Mouse (Mus musculus) frontal cortex, postnatal 25 days (tissue): Measurements from ENCODE around the gene Phf12.
A peak's percentile ranks its signal among the peaks of the same experiment; 100 is the strongest.

Source experiments
- DNase-seq, 2 experiments: peaks; one replicate each; pipeline ENCODE4 v3.0.0; 2022; ENCODE audit warnings: low spot score in 2 of 2

Phf12 gene

DNA sequence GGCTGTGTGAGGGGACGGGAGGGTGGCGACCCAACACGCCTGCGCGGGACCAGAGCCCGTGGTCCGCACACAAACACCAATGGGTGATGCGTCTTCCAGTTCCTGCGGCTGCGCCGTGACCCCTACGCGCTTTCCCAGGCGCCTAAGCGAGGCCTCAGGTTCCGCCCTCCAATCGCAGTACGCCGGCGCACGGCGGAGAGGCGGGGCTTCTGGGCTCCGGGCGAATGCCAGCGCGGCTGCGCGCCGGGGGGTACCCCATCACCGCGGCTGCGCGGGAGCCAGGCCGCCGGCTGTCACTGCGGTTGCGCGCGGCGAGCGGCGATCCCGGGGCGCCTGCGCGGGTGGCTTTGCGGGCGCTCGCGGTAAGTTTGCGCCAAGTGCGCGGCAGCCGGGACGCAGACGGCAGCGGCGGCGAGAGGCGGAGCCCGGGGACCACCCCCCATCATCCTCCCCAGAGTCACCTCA, at the start of gene Phf12:
TSS of gene Phf12 (plus strand) at position 314 of the 465 bp plus-strand sequence.
- DNase-seq = peak; percentile 97 to 99

GRCm38 (mm10) chr11:77934111-77934521, 48.4 kb upstream of the Phf12 start:
- no peak for DNase-seq

DNA sequence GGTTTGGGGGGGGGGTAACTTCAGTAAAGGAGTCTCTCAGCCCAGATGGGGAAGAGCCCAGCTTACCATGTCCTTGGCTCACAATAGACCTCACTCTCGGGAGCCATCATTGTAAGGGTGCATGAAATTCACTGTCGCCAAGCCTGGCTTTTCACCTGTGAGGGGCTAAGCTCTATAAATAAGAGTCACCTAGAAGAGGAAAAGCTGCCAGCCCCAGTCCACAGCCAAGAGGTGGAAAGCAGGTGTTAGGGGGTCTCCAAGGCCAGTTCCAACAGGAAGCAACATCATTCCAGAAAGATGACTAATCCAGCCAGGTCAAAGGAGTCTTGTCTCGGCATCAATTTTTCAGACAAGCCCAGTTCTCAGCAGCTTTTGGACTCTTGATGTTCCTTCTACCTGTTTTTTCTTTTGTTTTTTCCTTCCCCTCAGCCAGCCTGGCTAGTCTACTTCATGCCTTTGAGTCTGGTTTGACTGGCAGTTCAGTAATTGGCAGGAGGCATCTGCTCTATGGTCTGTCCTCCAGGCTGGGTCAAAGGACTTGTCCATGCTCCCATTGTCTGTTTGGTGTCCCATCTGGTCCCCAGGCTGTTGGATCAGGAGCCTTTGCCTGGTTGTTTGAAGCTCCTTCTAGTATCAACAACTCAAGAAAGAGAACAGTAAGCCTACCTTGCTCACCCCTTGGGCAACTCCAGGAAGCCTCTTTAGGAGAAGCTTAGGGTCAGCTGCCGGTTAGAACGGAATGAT, 47.8 kb upstream of the Phf12 start:
- DNase-seq = no peak

DNA sequence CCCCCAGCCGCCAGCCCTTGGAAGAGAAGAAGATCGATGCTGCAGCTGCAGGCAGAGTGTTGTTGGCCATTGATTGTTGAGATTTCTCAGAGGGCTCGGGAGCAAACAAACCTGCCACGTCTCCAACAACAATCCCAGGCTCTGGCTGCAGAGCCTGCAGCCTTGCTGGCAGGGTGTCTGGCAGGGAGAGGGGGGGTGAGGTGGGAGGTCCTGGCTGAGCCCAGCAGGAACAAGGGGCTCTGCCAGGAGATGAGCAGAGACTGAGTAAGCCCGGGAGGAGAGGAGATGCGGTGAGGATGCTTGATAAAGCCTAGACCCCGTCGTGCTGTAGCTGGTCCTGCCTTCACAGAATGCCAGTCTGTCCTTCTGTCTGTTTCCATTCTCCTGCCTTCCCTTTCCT, 45.7 kb upstream of the Phf12 start:
- no peak for DNase-seq

DNA sequence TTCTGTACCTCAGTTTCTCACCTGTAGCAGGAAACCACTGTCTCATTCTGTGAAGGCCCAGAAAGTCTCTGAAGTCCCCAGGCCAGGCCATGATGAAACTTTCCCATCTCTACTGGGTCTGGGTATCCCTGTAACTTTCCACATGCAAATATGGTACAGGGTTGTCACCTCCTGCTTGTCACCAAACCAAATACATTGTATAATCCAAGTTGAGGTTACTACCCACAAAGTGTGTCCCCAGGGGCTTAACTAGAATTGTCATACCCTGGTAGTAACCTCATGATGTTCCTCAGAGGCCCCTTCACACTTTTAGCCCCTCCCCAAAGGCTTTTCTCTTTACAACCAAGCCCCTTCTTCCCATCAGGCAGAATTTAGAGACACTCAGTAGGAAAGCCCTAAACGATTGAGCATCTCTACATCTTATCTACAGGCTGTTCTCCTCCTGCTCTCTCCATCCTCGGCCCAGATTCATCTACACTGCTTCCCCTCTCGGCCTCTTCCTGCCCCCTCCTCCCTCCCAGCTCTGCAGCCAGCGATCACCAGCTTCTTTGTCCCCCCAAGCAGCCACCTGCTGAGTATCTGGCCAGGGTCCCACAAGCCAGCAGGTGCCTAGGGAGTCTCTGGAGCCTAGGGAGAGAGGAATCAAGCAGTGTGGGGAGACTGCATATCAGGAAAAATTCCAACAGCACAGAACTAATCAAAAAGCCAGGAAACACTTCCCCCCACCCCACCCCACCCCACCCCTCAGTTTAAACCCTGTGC, 44.7 kb upstream of the Phf12 start:
- DNase-seq = no peak

DNA sequence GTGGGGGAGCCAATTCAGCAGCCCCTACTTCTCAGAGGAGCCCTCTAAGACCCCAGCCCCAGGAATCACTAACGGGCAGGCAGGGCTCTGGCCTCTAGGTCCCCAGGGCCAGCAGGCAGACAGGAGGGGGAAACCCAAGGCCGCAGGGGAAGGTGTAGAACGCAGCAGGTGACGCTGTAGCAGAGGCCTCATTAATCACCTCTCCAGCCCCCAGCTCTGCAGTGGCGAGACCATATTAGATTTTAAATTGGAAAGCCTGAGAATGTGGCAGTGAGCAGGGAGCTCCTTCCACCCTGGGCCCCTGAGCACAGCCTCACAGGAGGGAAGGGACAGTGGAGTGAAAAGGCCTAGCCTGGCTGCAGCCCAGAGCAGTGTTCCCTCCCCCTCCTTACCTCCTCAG, 40.3 kb upstream of the Phf12 start:
- no peak for DNase-seq

GRCm38 (mm10) chr11:77947860-77948259, 34.7 kb upstream of the Phf12 start:
- no peak for DNase-seq

- no peak for DNase-seq
Measured at GRCm38 (mm10) chr11:77950125-77950685, 32.3 kb upstream of the Phf12 start.

DNA sequence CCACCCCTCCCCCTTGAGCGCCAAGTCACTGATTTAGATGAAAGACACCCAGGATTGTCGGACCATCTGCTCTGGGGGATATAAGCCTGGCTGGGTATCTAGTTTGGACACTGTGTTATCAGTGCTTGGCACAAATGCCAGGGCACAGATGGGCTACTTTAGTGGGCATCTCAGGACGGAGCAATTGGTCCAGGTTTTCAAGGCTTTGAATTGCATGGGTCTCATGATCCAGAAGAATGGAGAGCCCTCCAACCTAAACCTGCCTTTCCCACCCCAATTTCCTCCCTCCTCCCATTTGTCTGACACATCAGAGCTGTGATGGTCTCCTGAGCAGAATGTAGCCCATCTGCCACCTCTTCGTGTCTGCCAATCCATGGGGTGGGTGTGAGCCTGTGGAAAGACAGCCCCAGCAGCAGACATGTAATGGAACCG, 31.7 kb upstream of the Phf12 start:
- DNase-seq = no peak

GRCm38 (mm10) chr11:77953671-77954070, 28.9 kb upstream of the Phf12 start:
- DNase-seq = no peak

DNA sequence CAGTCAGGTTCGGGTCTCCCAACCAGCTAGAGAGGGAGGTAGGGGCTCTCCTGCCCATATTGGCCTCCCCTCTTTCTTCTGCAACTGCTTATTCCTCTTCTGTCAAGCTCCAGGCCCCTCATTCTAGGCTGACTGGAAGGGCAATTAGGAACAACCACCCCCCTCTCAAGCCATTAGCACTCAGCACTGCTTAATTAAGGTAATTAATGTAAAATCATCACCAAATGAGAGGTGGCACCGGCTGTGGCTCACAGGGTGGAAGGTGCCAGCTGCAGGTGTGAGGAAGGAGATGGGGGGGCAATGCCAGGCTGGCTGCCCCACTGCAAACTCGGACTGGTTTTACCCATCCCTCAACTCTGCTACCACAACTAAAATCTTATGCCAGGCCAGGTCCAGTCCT, 26.1 kb upstream of the Phf12 start:
- no peak for DNase-seq

- DNase-seq = no peak
Measured at GRCm38 (mm10) chr11:77958268-77958667, 24.3 kb upstream of the Phf12 start.

GRCm38 (mm10) chr11:77958932-77959331, 23.6 kb upstream of the Phf12 start:
- no peak for DNase-seq

GRCm38 (mm10) chr11:77960199-77960598, 22.4 kb upstream of the Phf12 start:
- peak; percentile 36 to 57 for DNase-seq

- DNase-seq = no peak
Measured at GRCm38 (mm10) chr11:77960898-77961297, 21.7 kb upstream of the Phf12 start.

GRCm38 (mm10) chr11:77962946-77963345, 19.6 kb upstream of the Phf12 start:
- DNase-seq = no peak

GRCm38 (mm10) chr11:77964415-77965095, 18.0 kb upstream of the Phf12 start:
- no peak for DNase-seq

GRCm38 (mm10) chr11:77965101-77966036, 17.2 kb upstream of the Phf12 start:
- DNase-seq = peak; percentile 43 to 64

GRCm38 (mm10) chr11:77966037-77966391, 16.5 kb upstream of the Phf12 start:
- DNase-seq = no peak

DNA sequence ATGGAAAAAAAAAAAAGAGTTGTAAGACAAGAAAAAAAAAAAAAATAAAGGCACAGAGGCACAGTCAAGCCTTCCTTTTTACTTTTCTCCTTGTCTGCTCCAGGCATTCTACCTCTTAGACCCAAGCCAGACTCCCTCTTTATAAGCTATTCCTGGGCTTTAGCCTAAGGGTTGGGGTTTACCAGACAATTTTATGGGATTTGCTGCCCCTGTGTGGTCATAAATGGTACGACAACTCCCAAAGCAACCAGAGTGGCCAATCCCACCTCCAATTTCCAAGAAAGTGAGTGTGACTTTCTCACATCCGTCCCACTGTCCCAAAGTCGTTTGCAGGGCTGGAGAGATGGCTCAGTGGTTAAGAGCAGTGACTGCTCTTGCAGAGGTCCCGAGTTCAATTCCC, 15.4 kb upstream of the Phf12 start:
- DNase-seq = peak; percentile 69 to 80

DNA sequence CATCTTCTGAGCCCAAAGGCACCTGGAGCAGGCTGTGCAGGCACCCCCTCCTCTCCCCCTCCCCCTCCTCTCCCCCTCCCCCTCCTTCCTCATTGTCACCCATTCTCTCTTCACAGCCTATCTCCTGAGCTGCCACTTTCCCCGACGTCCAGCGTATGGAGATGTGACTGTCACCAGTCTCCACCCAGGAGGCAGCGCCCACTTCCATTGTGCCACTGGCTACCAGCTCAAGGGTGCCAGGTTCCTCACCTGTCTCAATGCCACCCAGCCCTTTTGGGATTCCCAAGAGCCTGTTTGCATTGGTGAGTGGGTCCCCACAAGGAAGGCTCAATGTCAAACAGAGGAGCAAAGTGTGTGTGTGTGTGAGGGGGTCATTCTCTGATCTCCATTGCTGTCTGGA, 13.8 kb upstream of the Phf12 start:
- peak in 1 of 2 experiments; percentile 2 for DNase-seq
